Mouse (Mus musculus): ENCODE measurements around the gene BC048562. TPM values are rescaled to one million over a fixed set of nuclear protein-coding genes. Genes with fewer than 3 reads are reported as not detected.

Gene BC048562
- polyA plus RNA-seq, 1 experiment from 2014 or later: not detected

DNA sequence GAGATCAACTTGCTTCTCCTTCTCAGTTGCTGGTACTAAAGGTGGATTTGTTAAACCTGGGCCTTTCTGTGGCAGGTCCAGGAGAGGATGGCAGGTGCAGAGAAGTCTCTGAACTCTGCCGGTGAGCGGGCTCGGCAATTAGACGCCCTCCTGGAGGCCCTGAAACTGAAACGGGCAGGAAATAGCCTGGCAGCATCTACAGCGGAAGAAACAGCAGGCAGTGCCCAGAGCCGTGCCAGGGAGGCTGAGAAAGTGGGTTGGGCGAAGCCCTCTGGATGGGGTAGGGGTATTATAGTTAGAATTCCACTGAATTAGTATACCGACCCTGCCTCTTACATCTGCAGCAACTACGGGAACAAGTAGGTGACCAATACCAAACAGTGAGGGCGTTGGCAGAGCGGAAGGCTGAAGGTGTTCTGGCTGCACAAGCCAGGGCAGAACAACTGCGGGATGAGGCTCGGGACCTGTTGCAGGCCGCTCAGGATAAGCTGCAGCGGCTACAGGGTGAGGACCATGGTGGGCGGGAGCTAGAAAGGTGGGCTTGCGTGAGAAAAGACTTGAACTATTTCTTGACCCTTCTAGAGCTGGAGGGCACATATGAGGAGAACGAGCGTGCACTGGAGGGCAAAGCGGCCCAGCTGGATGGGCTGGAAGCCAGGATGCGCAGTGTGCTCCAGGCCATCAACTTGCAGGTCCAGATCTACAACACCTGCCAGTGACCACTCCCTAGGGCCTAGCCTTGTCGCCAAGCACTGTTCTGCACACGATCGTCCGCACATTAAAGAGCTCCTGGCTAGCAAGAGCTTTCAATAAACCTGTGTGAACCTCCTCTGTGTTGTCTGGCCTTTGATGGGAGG is 53.6 kb downstream of the BC048562 start:
- H3K4me2 ChIP-seq: peak overlapping the region; percentile 68
- H3K9ac ChIP-seq (ENCODE audit: low read length): peak overlapping the region; percentile 94
- peak; percentile 25; the same call in 1 of the 2 replicates for ATAC-seq (ENCODE audit: low FRiP score)
- peak overlapping the region; percentile 99 for H3K4me3 ChIP-seq (ENCODE audit: low read depth, low read length)
- H3K27me3 ChIP-seq (ENCODE audit: control insufficient read depth, insufficient read depth, low read length): no peaks in the 10 kb centered on the region
- H3K9me3 ChIP-seq (ENCODE audit: control insufficient read depth, low read length): no peaks in the 10 kb centered on the region
- peaks cover 29% of the 10 kb centered on the region for H3K36me3 ChIP-seq (ENCODE audit: control insufficient read depth, insufficient read depth, low read length)
- peak overlapping the region; percentile 92 for H3K27ac ChIP-seq (ENCODE audit: low read depth, low read length)
- H3K4me1 ChIP-seq (ENCODE audit: control insufficient read depth, insufficient read depth, low read length): peaks cover 15% of the 10 kb centered on the region
- DNase-seq (ENCODE audit: low spot score, missing footprints): peak; percentile 41
- WGBS: 72% methylated on average over 26 of the region's 26 CpGs

DNA sequence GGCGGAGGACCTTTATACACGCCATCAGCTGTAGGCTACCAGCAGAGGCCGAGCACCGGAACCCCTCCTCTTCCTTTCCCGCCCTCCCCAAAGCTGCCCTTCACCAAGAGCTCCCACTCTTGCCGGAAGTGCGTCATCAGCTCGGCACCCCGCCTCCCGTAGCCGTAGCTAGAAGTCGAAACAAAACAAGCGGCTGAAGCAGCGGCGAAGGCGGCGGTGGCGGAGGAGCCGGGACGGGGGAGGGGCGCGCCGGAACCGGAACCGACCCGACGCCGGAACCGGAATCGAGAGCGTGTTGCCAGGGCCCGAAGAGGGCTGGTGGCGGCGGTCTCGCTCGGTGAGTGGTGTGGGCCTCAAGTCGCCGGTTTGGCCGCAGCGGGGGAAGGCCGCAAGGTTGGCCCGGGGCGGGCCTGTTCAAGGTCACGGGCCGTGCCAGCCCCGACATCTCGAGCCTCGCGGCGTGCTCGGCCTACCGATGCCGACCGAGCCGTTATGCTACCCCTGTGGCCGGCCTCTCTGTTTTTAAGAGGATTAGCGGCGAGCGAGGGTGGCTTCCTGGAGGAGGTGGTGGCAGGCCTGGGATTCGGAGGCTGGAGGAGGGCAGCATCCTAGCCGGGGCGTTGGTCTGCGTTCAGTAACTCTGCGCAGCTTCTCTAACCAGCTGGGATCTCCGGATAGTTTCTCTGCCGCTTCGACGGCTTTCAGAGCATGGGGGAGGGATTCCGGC is 54.4 kb downstream of the BC048562 start, which contains the start of gene Usp19:
Usp19 (plus strand) TSS at position 44 of the 727 bp plus-strand sequence.
- WGBS: under 1% methylated on average over 69 of the region's 69 CpGs
- peak; percentile 95 for ATAC-seq (ENCODE audit: low FRiP score)
- peak within 1 kb of the TSS; percentile 68 for H3K4me2 ChIP-seq

DNA sequence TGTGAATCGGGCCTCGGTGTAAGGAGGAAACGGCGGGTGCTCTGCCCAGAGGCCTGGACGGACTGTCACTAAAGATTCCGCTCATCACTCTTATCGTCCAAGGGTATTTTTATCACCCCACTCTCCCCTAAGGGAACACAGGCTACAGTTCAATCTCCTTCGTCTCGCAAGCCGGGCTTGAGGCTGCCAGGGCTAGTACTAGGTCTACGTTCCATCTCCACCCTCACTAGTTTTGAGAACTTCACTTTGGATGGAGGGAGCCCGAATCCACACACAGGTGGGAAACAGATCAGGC is 55.0 kb downstream of the BC048562 start:
- no peak for ATAC-seq (ENCODE audit: low FRiP score)
- 12% methylated on average over 12 of the region's 12 CpGs for WGBS

More for the DNA sequence above, 54.4 kb downstream of the BC048562 start, which contains the start of gene Usp19:
- Histone ChIP-seq H3K9me3 (ENCODE audit: control insufficient read depth, low read length) (no peaks in the 10 kb centered on the region), H3K4me3 (ENCODE audit: low read depth, low read length) (peak within 1 kb of the TSS; percentile 99), H3K27ac (ENCODE audit: low read depth, low read length) (peak within 1 kb of the TSS; percentile 92), H3K4me1 (ENCODE audit: control insufficient read depth, insufficient read depth, low read length) (peaks cover 15% of the 10 kb centered on the region), H3K9ac (ENCODE audit: low read length) (peak within 1 kb of the TSS; percentile 94), H3K27me3 (ENCODE audit: control insufficient read depth, insufficient read depth, low read length) (no peaks in the 10 kb centered on the region), H3K36me3 (ENCODE audit: control insufficient read depth, insufficient read depth, low read length) (peaks cover 32% of the 10 kb centered on the region)
- DNase-seq (ENCODE audit: low spot score, missing footprints): peak; percentile 99

DNA sequence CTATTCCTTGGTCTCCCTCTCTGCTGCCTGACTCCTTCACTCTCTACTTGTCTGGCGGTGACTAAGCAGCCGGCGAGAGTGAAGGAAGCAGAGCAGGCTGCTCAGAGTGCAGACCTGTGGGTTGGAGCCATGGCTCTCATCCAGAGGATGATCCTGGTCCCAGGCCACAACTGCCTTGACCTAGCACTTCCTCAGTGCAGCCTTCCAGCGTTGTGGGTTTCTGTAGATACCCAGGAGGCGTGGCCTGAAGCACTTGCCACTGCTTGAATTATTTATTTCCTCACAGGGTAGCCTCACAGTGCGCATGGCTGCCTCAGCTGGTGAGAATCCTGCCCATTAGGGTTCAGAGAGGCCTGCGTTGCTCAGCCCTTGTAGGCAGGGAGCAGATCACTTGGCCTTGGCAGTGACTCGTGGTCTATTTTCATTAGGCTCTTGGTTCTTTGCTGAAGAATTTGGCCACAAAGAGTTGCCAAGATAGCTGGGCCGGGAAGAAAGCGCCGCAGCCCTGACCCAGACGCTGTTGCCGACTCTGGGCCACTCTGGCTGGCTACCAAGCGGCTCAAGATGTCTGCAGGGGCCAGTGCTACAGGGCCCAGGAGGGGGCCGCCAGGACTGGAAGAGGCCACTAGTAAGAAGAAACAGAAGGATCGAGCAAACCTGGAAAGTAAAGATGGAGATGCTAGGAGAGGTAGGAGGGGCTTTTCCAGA is 55.9 kb downstream of the BC048562 start:
- no peaks in the 10 kb centered on the region for H3K27me3 ChIP-seq (ENCODE audit: control insufficient read depth, insufficient read depth, low read length)
- H3K27ac ChIP-seq (ENCODE audit: low read depth, low read length): no peak overlapping the region
- peaks cover 15% of the 10 kb centered on the region for H3K4me1 ChIP-seq (ENCODE audit: control insufficient read depth, insufficient read depth, low read length)
- peak overlapping the region; percentile 99; the same call in 1 of the 2 replicates for H3K4me3 ChIP-seq (ENCODE audit: low read depth, low read length)
- WGBS: 91% methylated on average over 16 of the region's 16 CpGs
- peak overlapping the region; percentile 68 for H3K4me2 ChIP-seq
- no peak overlapping the region; the same call in 1 of the 2 replicates for H3K9ac ChIP-seq (ENCODE audit: low read length)
- no peak for DNase-seq (ENCODE audit: low spot score, missing footprints)
- H3K9me3 ChIP-seq (ENCODE audit: control insufficient read depth, low read length): no peaks in the 10 kb centered on the region
- no peak for ATAC-seq (ENCODE audit: low FRiP score)
- peaks cover 42% of the 10 kb centered on the region for H3K36me3 ChIP-seq (ENCODE audit: control insufficient read depth, insufficient read depth, low read length)

More for the DNA sequence above, 55.0 kb downstream of the BC048562 start:
- Histone ChIP-seq H3K4me1 (ENCODE audit: control insufficient read depth, insufficient read depth, low read length) (peaks cover 15% of the 10 kb centered on the region), H3K9ac (ENCODE audit: low read length) (peak overlapping the region; percentile 94), H3K27ac (ENCODE audit: low read depth, low read length) (peak overlapping the region; percentile 92), H3K4me3 (ENCODE audit: low read depth, low read length) (peak overlapping the region; percentile 99), H3K27me3 (ENCODE audit: control insufficient read depth, insufficient read depth, low read length) (no peaks in the 10 kb centered on the region), H3K36me3 (ENCODE audit: control insufficient read depth, insufficient read depth, low read length) (peaks cover 36% of the 10 kb centered on the region), H3K9me3 (ENCODE audit: control insufficient read depth, low read length) (no peaks in the 10 kb centered on the region), H3K4me2 (peak overlapping the region; percentile 68)
- DNase-seq (ENCODE audit: low spot score, missing footprints): peak; percentile 91

DNA sequence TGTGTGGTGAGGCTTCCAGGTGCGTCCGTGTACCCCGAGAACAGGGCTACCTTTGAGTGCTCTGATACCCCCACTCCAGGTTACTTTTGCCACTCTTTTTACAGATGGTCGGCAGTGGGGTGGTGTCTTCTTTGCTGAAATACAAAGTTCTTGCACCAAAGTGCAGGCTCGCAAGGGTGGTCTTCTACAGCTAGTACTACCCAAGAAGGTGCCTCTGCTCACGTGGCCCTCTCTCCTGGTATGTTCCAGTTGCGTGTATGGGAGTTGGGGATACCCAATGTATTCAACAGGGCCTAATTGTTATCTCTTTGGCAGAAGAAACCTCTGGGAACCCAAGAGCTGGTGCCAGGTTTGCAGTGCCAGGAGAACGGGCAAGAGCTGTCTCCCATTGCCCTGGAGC is 57.0 kb downstream of the BC048562 start:
- WGBS: 94% methylated on average over 8 of the region's 8 CpGs
- H3K4me1 ChIP-seq (ENCODE audit: control insufficient read depth, insufficient read depth, low read length): peaks cover 15% of the 10 kb centered on the region
- DNase-seq (ENCODE audit: low spot score, missing footprints) (peak; percentile 73), ATAC-seq (ENCODE audit: low FRiP score) (no peak)
- no peak overlapping the region for H3K4me2 ChIP-seq
- H3K9me3 ChIP-seq (ENCODE audit: control insufficient read depth, low read length): no peaks in the 10 kb centered on the region
- no peak overlapping the region for H3K4me3 ChIP-seq (ENCODE audit: low read depth, low read length)
- H3K27me3 ChIP-seq (ENCODE audit: control insufficient read depth, insufficient read depth, low read length): no peaks in the 10 kb centered on the region
- H3K36me3 ChIP-seq (ENCODE audit: control insufficient read depth, insufficient read depth, low read length): peaks cover 47% of the 10 kb centered on the region
- H3K27ac ChIP-seq (ENCODE audit: low read depth, low read length): no peak overlapping the region
- no peak overlapping the region for H3K9ac ChIP-seq (ENCODE audit: low read length)

GRCm38 (mm10) chr9:108494146-108494825 is 58.0 kb downstream of the BC048562 start:
- no peak overlapping the region for H3K4me3 ChIP-seq (ENCODE audit: low read depth, low read length)
- DNase-seq (ENCODE audit: low spot score, missing footprints) (peak; percentile 75), ATAC-seq (ENCODE audit: low FRiP score) (no peak)
- no peaks in the 10 kb centered on the region for H3K27me3 ChIP-seq (ENCODE audit: control insufficient read depth, insufficient read depth, low read length)
- H3K9ac ChIP-seq (ENCODE audit: low read length): no peak overlapping the region
- H3K27ac ChIP-seq (ENCODE audit: low read depth, low read length): no peak overlapping the region
- no peaks in the 10 kb centered on the region for H3K9me3 ChIP-seq (ENCODE audit: control insufficient read depth, low read length)
- H3K4me2 ChIP-seq: no peak overlapping the region
- H3K4me1 ChIP-seq (ENCODE audit: control insufficient read depth, insufficient read depth, low read length): peaks cover 15% of the 10 kb centered on the region
- WGBS: 93% methylated on average over 19 of the region's 19 CpGs
- H3K36me3 ChIP-seq (ENCODE audit: control insufficient read depth, insufficient read depth, low read length): peaks cover 53% of the 10 kb centered on the region

GRCm38 (mm10) chr9:108494905-108495304 is 58.6 kb downstream of the BC048562 start:
- ATAC-seq (ENCODE audit: low FRiP score): no peak
- 91% methylated on average over 10 of the region's 10 CpGs for WGBS
- peaks cover 14% of the 10 kb centered on the region for H3K4me1 ChIP-seq (ENCODE audit: control insufficient read depth, insufficient read depth, low read length)

More at GRCm38 (mm10) chr9:108494905-108495304, 58.6 kb downstream of the BC048562 start:
- Histone ChIP-seq H3K9me3 (ENCODE audit: control insufficient read depth, low read length) (no peaks in the 10 kb centered on the region), H3K27me3 (ENCODE audit: control insufficient read depth, insufficient read depth, low read length) (no peaks in the 10 kb centered on the region), H3K4me3 (ENCODE audit: low read depth, low read length) (no peak overlapping the region), H3K4me2 (no peak overlapping the region), H3K9ac (ENCODE audit: low read length) (no peak overlapping the region), H3K27ac (ENCODE audit: low read depth, low read length) (no peak overlapping the region), H3K36me3 (ENCODE audit: control insufficient read depth, insufficient read depth, low read length) (peaks cover 57% of the 10 kb centered on the region)
- peak; percentile 33 for DNase-seq (ENCODE audit: low spot score, missing footprints)

All from midbrain, embryonic 11.5 days (tissue).